21 mouse cellular contexts compared by ENCODE assay signal in genomic region chr5:136155399-136155798, GRCm38 (mm10). TPM values are rescaled to one million over a fixed set of nuclear protein-coding genes. Genes with fewer than 3 reads are reported as not detected.
A peak's percentile ranks its signal among the peaks of the same experiment; 100 is the strongest.
DNase-seq lines count a peak whose midpoint lies in the region; ATAC-seq lines count a peak whose summit lies in the region.
"Had no signal": no experiment of that assay in that cellular context is flagged by ENCODE, and none has a peak within 500 bp of the region (broad histone marks: within the 10 kb centered on the region; RNA-seq: fewer than 3 reads in every experiment).

No protein-coding gene starts in this region.

- no peaks in the 10 kb centered on the region for H3K4me1 ChIP-seq in kidney, embryonic 15.5 days
- H3K4me1 ChIP-seq: embryonic facial prominence, embryonic 10.5 days; forebrain, embryonic 15.5 days; hindbrain, embryonic 15.5 days; limb, embryonic 15.5 days; liver, embryonic 15.5 days; midbrain, embryonic 12.5 days had no signal

- peak; percentile 50 to 69 for DNase-seq in heart, adult 18-20 months
- no peak for DNase-seq in heart, postnatal 36 days
- peak; percentile 25 to 60 for DNase-seq in kidney, postnatal 25 days
- peak; percentile 42 for DNase-seq in CD4-positive helper T cell, adult 2 months (ENCODE audit: low read depth, low spot score)
- peak; percentile 65 for DNase-seq in T-cell, adult 2 months (ENCODE audit: low spot score)
- no peak for DNase-seq in spleen, postnatal 36 days (ENCODE audit: low spot score in 2 of 2)
- DNase-seq in urinary bladder, postnatal 36 days (ENCODE audit: low spot score in 2 of 2): no peak
- DNase-seq: adrenal gland, postnatal 36 days; cerebellum, adult 11 months; cerebellum, adult 9-11 months; layer of hippocampus, adult 9-11 months; left cerebral cortex, postnatal 4 days; right cerebral cortex, postnatal 14 days had no signal

- H3K36me3 ChIP-seq in kidney, embryonic 15.5 days: 0 out of 2 replicates have a peak, but pooled peaks cover 1% of the 10 kb centered on the region
- H3K36me3 ChIP-seq: forebrain, embryonic 15.5 days; limb, embryonic 15.5 days; midbrain, embryonic 12.5 days had no signal

- no peak overlapping the region for H3K9ac ChIP-seq in kidney, embryonic 15.5 days
- H3K9ac ChIP-seq: forebrain, embryonic 15.5 days; hindbrain, embryonic 15.5 days; limb, embryonic 15.5 days; liver, embryonic 15.5 days; midbrain, embryonic 12.5 days had no signal

- intact Hi-C loops in heart, postnatal 36 days (cut with DNase I): no loop called here

- ATAC-seq in kidney, embryonic 15.5 days (replicated peaks; ENCODE audit: low FRiP score): no peak
- ATAC-seq: forebrain, embryonic 15.5 days; intestine, embryonic 16.5 days had no signal

- H3K4me3 ChIP-seq in kidney, embryonic 15.5 days (replicated peaks): no peak overlapping the region
- H3K4me3 ChIP-seq: embryonic facial prominence, embryonic 10.5 days; forebrain, embryonic 15.5 days; hindbrain, embryonic 15.5 days; limb, embryonic 15.5 days; liver, embryonic 15.5 days; midbrain, embryonic 12.5 days had no signal

- H3K4me2 ChIP-seq in kidney, embryonic 15.5 days: no peak overlapping the region
- H3K4me2 ChIP-seq: forebrain, embryonic 15.5 days; hindbrain, embryonic 15.5 days; limb, embryonic 15.5 days; liver, embryonic 15.5 days; midbrain, embryonic 12.5 days had no signal

- no peaks in the 10 kb centered on the region for H3K9me3 ChIP-seq in kidney, embryonic 15.5 days (replicated peaks)
- H3K9me3 ChIP-seq: embryonic facial prominence, embryonic 10.5 days; forebrain, embryonic 15.5 days; hindbrain, embryonic 15.5 days; limb, embryonic 15.5 days; liver, embryonic 15.5 days; midbrain, embryonic 12.5 days had no signal

- no peaks in the 10 kb centered on the region for H3K27me3 ChIP-seq in kidney, embryonic 15.5 days
- H3K27me3 ChIP-seq: forebrain, embryonic 15.5 days; hindbrain, embryonic 15.5 days; limb, embryonic 15.5 days; liver, embryonic 15.5 days; midbrain, embryonic 12.5 days had no signal

- 78% methylated on average over 5 of the region's 5 CpGs for WGBS in kidney, embryonic 15.5 days

- H3K27ac ChIP-seq in kidney, embryonic 15.5 days: no peak overlapping the region
- H3K27ac ChIP-seq: embryonic facial prominence, embryonic 10.5 days; forebrain, embryonic 15.5 days; hindbrain, embryonic 15.5 days; limb, embryonic 15.5 days; liver, embryonic 15.5 days; midbrain, embryonic 12.5 days had no signal

RNA-seq across cellular contexts. Expression of gene Orai2, which starts 15.1 kb away (rescaled TPM):
- total RNA-seq in heart, adult 18-20 months (2021): 1 to 10 TPM; 1.2 to 2.4 TPM
- total RNA-seq in heart, postnatal 36 days (2021): 1 to 10 TPM; 1.2 to 1.3 TPM
- 6.0 and 6.3 TPM in 2 replicates for polyA plus RNA-seq in kidney, embryonic 15.5 days (2015; fragmentation: Nextera tagmentation; extraction: Ambion mirVana)

RNA-seq across cellular contexts. Expression of gene Alkbh4, which starts 19.5 kb away (rescaled TPM):
- 1 to 10 TPM; 4.7 to 4.9 TPM for total RNA-seq in heart, adult 18-20 months (2021)
- total RNA-seq in heart, postnatal 36 days (2021): 1 to 10 TPM; 4.4 to 4.7 TPM
- polyA plus RNA-seq in kidney, embryonic 15.5 days (2015; fragmentation: Nextera tagmentation; extraction: Ambion mirVana): 15.7 and 16.9 TPM in 2 replicates

RNA-seq across cellular contexts. Expression of gene Lrwd1, which starts 19.5 kb away (rescaled TPM):
- 1 to 10 TPM; 5.5 to 5.7 TPM for total RNA-seq in heart, adult 18-20 months (2021)
- total RNA-seq in heart, postnatal 36 days (2021): 1 to 10 TPM; 5.7 to 6.6 TPM
- polyA plus RNA-seq in kidney, embryonic 15.5 days (2015; fragmentation: Nextera tagmentation; extraction: Ambion mirVana): 33.6 and 40.2 TPM in 2 replicates

RNA-seq across cellular contexts. Expression of gene Polr2j, which starts 39.0 kb away (rescaled TPM):
- total RNA-seq in heart, adult 18-20 months (2021): 10 to 100 TPM; 63.7 to 78.8 TPM
- 10 to 100 TPM; 74.0 to 76.8 TPM for total RNA-seq in heart, postnatal 36 days (2021)
- polyA plus RNA-seq in kidney, embryonic 15.5 days (2015; fragmentation: Nextera tagmentation; extraction: Ambion mirVana): 249 and 260 TPM in 2 replicates

RNA-seq across cellular contexts. Expression of gene Prkrip1, which starts 43.4 kb away (rescaled TPM):
- 10 to 100 TPM; 13.8 to 24.2 TPM for total RNA-seq in heart, adult 18-20 months (2021)
- total RNA-seq in heart, postnatal 36 days (2021): 10 to 100 TPM; 15.2 to 20.5 TPM
- polyA plus RNA-seq in kidney, embryonic 15.5 days (2015; fragmentation: Nextera tagmentation; extraction: Ambion mirVana): 50.8 and 51.3 TPM in 2 replicates

Comparison
In these comparisons a context has a peak if more than half of its experiments do, and no peak if none do; other contexts are left out.
1. DNase-seq: peak in heart, adult 18-20 months (2 of 2), kidney, postnatal 25 days (2 of 2), CD4-positive helper T cell, adult 2 months (single experiment) and T-cell, adult 2 months (single experiment); none in heart, postnatal 36 days (0 of 2), spleen, postnatal 36 days (0 of 2) and urinary bladder, postnatal 36 days (0 of 2).